Mouse (Mus musculus) lung, embryonic 16.5 days (tissue): ENCODE data around the gene Hsf2bp. TPM values are rescaled to one million over a fixed set of nuclear protein-coding genes. Genes with fewer than 3 reads are reported as not detected.

Experiments
- ATAC-seq: fragments of 200-750 bp; cut with Nextera tagmentation; 2 replicates; pipeline ENCODE4 v1.8.0; 2017; ENCODE audit warnings: low read depth, mild to moderate bottlenecking, moderate library complexity
- H3K27ac ChIP-seq: fragments of 300-500 bp; sonication (generic); 2 replicates; pipeline ENCODE4 v1.5.1; 2014; ENCODE audit warnings: mild to moderate bottlenecking, control low read depth, low read length
- H3K27me3 ChIP-seq: fragments of 300-500 bp; sonication (generic); 2 replicates; pipeline ENCODE4 v1.6.1; 2014; ENCODE audit warnings: low read depth, low read length, mixed read lengths; ENCODE audit not compliant: control insufficient read depth, insufficient read depth
- H3K36me3 ChIP-seq: fragments of 300-500 bp; sonication (generic); 2 replicates; pipeline ENCODE4 v1.6.1; 2014; ENCODE audit warnings: low read length; ENCODE audit not compliant: control insufficient read depth, insufficient read depth
- H3K4me1 ChIP-seq: fragments of 300-500 bp; sonication (generic); replicated peaks from 2 replicates; pipeline ENCODE4 v1.6.1; 2014; ENCODE audit warnings: low read length, mixed read lengths; ENCODE audit not compliant: control insufficient read depth, insufficient read depth
- H3K4me2 ChIP-seq: fragments of 300-500 bp; sonication (generic); 2 replicates; pipeline ENCODE4 v1.6.1; 2014; ENCODE audit warnings: low read depth, low read length, control low read depth
- H3K4me3 ChIP-seq: fragments of 300-500 bp; sonication (generic); 2 replicates; pipeline ENCODE4 v1.5.1; 2014; ENCODE audit warnings: mild to moderate bottlenecking, low read length, control low read depth
- H3K9ac ChIP-seq: fragments of 300-500 bp; sonication (generic); 2 replicates; pipeline ENCODE4 v1.6.1; 2014; ENCODE audit warnings: low read length, control low read depth
- H3K9me3 ChIP-seq: fragments of 300-500 bp; sonication (generic); 2 replicates; pipeline ENCODE4 v1.6.1; 2016; ENCODE audit warnings: low read length; ENCODE audit not compliant: control insufficient read depth
- WGBS: fragments of 180-500 bp; shearing (Covaris S2); extraction: QIAGEN DNeasy Blood & Tissue Kit; methylation state at CpG from one replicate; pipeline ENCODE4 v1.1.7; 2014; 5-methylcytosine and 5-hydroxymethylcytosine counted together
- polyA plus RNA-seq: library from polyadenylated mRNA; unstranded; fragments of >200 nt; fragmentation: Nextera tagmentation; extraction: Ambion mirVana; gene quantifications from 2 replicates; pipeline ENCODE4 v1.2.1, GENCODE M21; 2015

The Hsf2bp gene
- polyA plus RNA-seq, 1 experiment from 2014 or later: 0.57 TPM

DNA sequence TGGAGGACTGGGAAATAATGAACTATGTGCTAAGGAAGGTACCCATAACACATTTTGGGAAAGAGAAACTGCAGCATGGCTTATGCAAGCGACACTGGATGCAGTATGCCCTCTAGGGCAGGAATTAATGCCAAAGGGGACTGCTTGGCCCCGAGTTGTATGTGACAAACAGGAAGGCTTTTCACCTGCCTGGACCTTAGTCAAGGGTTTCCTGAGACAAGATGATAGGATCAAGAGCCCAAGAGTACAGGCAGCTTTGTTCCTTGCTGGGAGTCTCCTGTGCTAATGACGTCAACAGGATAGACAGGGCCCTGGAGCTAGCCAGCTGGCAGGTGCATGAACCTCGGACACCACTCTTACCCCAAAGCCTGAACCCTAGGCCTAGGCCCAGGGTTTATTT lies 95.5 kb downstream of the Hsf2bp start:
- 67% methylated on average over 4 of the region's 4 CpGs for WGBS
- 0 out of 2 replicates have a peak overlapping the region, but pooled peaks have one; percentile 12 for H3K9ac ChIP-seq
- ATAC-seq: no peak
- H3K4me3 ChIP-seq: no peak overlapping the region
- H3K27me3 ChIP-seq: no peaks in the 10 kb centered on the region
- no peaks in the 10 kb centered on the region for H3K36me3 ChIP-seq
- H3K27ac ChIP-seq: no peak overlapping the region
- peaks cover 72% of the 10 kb centered on the region for H3K4me1 ChIP-seq
- H3K9me3 ChIP-seq: no peaks in the 10 kb centered on the region
- no peak overlapping the region for H3K4me2 ChIP-seq

GRCm38 (mm10) chr17:31939292-31940060 lies 96.7 kb downstream of the Hsf2bp start:
- no peaks in the 10 kb centered on the region for H3K9me3 ChIP-seq
- peaks cover 76% of the 10 kb centered on the region for H3K4me1 ChIP-seq
- no peak for ATAC-seq
- peak overlapping the region; percentile 8; the same call in 1 of the 2 replicates for H3K9ac ChIP-seq
- no peaks in the 10 kb centered on the region for H3K27me3 ChIP-seq
- no peak overlapping the region for H3K4me2 ChIP-seq
- 69% methylated on average over 16 of the region's 16 CpGs for WGBS
- H3K36me3 ChIP-seq: no peaks in the 10 kb centered on the region
- peak overlapping the region; percentile 47 for H3K27ac ChIP-seq
- no peak overlapping the region for H3K4me3 ChIP-seq

DNA sequence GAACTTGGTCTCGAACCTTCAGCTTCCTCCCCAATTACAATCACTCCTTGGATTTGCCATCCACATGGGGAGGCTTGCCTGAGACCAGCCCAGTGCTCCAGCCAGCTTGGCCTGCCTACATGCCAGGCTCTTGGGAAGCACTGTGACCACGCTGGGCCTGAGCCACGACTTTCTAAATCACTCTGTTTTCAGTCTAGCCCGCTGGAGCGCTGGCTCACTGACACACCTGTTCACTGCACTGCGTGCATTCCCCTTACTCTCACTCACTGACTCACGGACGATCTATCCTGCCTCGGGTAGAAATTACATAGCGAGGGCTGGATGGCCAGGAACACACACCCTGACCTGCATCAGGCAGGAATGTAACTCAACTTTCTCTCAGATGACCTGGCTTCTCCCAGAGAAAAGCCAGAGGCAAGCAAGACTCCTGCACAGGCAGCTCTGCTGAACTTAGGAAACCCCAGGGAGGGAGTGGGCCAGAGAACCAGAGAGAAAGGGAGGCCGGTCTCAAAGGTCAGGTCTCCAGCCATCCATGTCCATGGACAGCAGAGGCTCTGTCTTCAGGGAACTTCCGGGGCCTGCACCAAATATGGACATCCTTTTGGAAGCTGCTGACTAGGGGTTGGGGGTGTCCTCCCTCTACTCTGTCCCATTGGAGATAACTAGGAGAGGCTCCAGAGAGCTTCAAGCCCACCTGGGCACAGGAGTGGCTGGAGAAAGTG lies 97.4 kb downstream of the Hsf2bp start:
- H3K4me3 ChIP-seq: no peak overlapping the region
- peaks cover 76% of the 10 kb centered on the region for H3K4me1 ChIP-seq
- WGBS: 75% methylated on average over 12 of the region's 12 CpGs
- H3K36me3 ChIP-seq: no peaks in the 10 kb centered on the region
- peak overlapping the region; percentile 34; the same call in 1 of the 2 replicates for H3K9ac ChIP-seq
- H3K9me3 ChIP-seq: no peaks in the 10 kb centered on the region
- H3K4me2 ChIP-seq: no peak overlapping the region
- no peaks in the 10 kb centered on the region for H3K27me3 ChIP-seq
- no peak for ATAC-seq
- H3K27ac ChIP-seq: peak overlapping the region; percentile 47

GRCm38 (mm10) chr17:31937141-31937554 lies 99.0 kb downstream of the Hsf2bp start:
- ATAC-seq: peak; percentile 93
- Histone ChIP-seq H3K27me3 (no peaks in the 10 kb centered on the region), H3K4me1 (peaks cover 65% of the 10 kb centered on the region), H3K27ac (peak overlapping the region; percentile 84), H3K9me3 (no peaks in the 10 kb centered on the region), H3K4me2 (no peak overlapping the region), H3K4me3 (no peak overlapping the region), H3K36me3 (no peaks in the 10 kb centered on the region), H3K9ac (peak overlapping the region; percentile 17; the same call in 1 of the 2 replicates)
- WGBS: 10% methylated on average over 3 of the region's 3 CpGs

DNA sequence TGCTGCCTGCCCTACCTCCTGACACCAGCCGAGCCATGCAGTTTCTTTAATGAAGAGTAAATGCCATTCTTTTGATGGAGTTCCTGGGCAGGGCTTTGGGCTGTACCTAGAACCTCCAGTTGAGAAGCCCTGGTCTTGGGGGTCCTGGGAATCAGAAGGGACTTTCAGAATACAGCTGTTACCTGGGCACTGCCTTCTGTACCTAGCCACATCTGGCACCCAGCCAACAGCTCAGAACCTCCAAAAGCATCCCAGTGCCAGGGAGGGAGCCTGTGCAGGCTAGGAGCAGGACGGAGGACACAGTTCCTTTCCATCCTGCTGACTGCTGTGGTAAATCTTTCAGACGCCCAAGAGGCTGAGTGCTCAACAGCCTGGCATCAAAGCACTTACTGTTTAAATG lies 100.3 kb downstream of the Hsf2bp start:
- Histone ChIP-seq H3K4me1 (peaks cover 62% of the 10 kb centered on the region), H3K4me3 (no peak overlapping the region), H3K9ac (no peak overlapping the region), H3K27me3 (no peaks in the 10 kb centered on the region), H3K27ac (no peak overlapping the region; the same call in 1 of the 2 replicates), H3K36me3 (no peaks in the 10 kb centered on the region), H3K4me2 (no peak overlapping the region), H3K9me3 (no peaks in the 10 kb centered on the region)
- 71% methylated on average over 3 of the region's 3 CpGs for WGBS
- ATAC-seq: no peak

- Histone ChIP-seq H3K27ac (peak overlapping the region; percentile 28; the same call in 1 of the 2 replicates), H3K4me2 (no peak overlapping the region), H3K4me1 (peaks cover 56% of the 10 kb centered on the region)
These were observed 100.9 kb downstream of the Hsf2bp start for GRCm38 (mm10) chr17:31935091-31935830.

GRCm38 (mm10) chr17:31933956-31934355 lies 102.2 kb downstream of the Hsf2bp start:
- H3K4me2 ChIP-seq: no peak overlapping the region
- H3K9me3 ChIP-seq: no peaks in the 10 kb centered on the region
- no peak overlapping the region for H3K9ac ChIP-seq
- H3K4me1 ChIP-seq: peaks cover 48% of the 10 kb centered on the region
- H3K27me3 ChIP-seq: no peaks in the 10 kb centered on the region
- no peaks in the 10 kb centered on the region for H3K36me3 ChIP-seq
- WGBS: 59% methylated on average over 1 of the region's 1 CpGs
- no peak overlapping the region for H3K4me3 ChIP-seq
- no peak overlapping the region for H3K27ac ChIP-seq
- ATAC-seq: no peak

More at GRCm38 (mm10) chr17:31935091-31935830, 100.9 kb downstream of the Hsf2bp start:
- 82% methylated on average over 6 of the region's 6 CpGs for WGBS
- H3K9ac ChIP-seq: 0 out of 2 replicates have a peak overlapping the region, but pooled peaks have one; percentile 8
- H3K4me3 ChIP-seq: no peak overlapping the region
- no peak for ATAC-seq
- H3K27me3 ChIP-seq: no peaks in the 10 kb centered on the region
- no peaks in the 10 kb centered on the region for H3K36me3 ChIP-seq
- no peaks in the 10 kb centered on the region for H3K9me3 ChIP-seq

- peak; percentile 47 for ATAC-seq
- 42% methylated on average over 7 of the region's 7 CpGs for WGBS
- H3K9ac ChIP-seq: peak overlapping the region; percentile 48
These were observed 104.7 kb downstream of the Hsf2bp start for GRCm38 (mm10) chr17:31931499-31931898.

More at GRCm38 (mm10) chr17:31931499-31931898, 104.7 kb downstream of the Hsf2bp start:
- Histone ChIP-seq H3K4me2 (no peak overlapping the region), H3K36me3 (no peaks in the 10 kb centered on the region), H3K27ac (peak overlapping the region; percentile 84), H3K27me3 (no peaks in the 10 kb centered on the region), H3K4me3 (no peak overlapping the region), H3K9me3 (no peaks in the 10 kb centered on the region), H3K4me1 (peaks cover 25% of the 10 kb centered on the region)
